Mouse (Mus musculus): ENCODE measurements around the gene Pik3r3. TPM values are rescaled to one million over a fixed set of nuclear protein-coding genes. Genes with fewer than 3 reads are reported as not detected.
"Not testable (repeated sequence)": the region's sequence is repeated elsewhere in the genome, so short reads cannot be mapped to it uniquely, and the experiment has no call there.

Gene Pik3r3
- polyA plus RNA-seq, 1 experiment, result 26.0 TPM

DNA sequence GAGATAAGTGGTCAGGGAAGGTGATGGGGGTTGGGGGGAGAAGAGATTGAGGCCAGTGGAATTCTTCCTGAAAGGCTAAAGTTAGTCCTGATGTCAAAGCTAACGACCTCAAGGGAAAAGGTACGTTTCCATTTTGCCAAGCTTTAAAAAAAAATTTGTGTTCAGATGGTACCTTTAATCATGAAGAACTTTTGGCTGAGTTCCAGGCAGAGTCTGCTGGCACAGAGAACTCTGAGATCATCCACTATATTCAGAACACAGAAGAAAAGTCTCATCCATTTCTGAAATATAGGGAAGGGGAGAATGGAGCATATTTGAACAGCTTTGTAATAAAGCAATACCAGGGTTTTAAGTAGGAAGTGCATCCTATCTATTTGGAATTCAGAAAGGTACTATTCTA is 4.4 kb upstream of the Pik3r3 start:
- H3K4me1 ChIP-seq (replicated peaks; ENCODE audit: control insufficient read depth, insufficient read depth, low read length), result peaks cover 2% of the 10 kb centered on the region
- WGBS, result 76% methylated on average over 2 of the region's 2 CpGs
- DNase-seq, result no peak
- H3K27ac ChIP-seq (ENCODE audit: control insufficient read depth, insufficient read depth, low read length), result no peak overlapping the region
- no peaks in the 10 kb centered on the region for H3K36me3 ChIP-seq (ENCODE audit: control insufficient read depth, insufficient read depth, low read length)
- no peak overlapping the region for H3K4me3 ChIP-seq (ENCODE audit: control insufficient read depth, insufficient read depth, low read length)
- H3K27me3 ChIP-seq (ENCODE audit: control insufficient read depth, insufficient read depth, low read length), result no peaks in the 10 kb centered on the region
- TF ChIP-seq POLR2A (IDR thresholded peaks at IDR 0.05; ENCODE audit: control insufficient read depth, extremely low read depth, insufficient read depth, low read length, poor library complexity), result no peak
- TF ChIP-seq CTCF (IDR thresholded peaks at IDR 0.05; ENCODE audit: borderline replicate concordance, control insufficient read depth, extremely low read depth, insufficient read depth, low read length, poor library complexity), result no peak

DNA sequence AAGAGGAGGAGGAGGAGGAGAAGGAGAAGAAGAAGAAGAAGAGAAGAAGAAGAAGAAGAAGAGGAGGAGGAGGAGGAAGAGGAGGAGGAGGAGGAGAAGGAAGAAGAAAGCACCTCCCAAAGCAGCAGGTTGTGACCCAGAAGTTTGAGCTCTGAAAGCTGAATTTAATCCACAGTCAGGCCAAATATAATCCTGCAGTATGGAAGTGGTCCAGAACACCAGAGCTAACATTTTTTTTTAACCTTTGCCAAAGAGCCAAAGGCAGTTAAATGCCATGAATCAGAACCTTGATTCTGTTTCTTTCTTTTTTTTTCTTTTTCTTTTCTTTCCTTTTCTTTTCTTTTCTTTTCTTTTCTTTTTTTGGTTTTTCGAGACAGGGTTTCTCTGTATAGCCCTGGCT is 3.8 kb upstream of the Pik3r3 start:
- WGBS, result 86% methylated on average over 1 of the region's 1 CpGs
- H3K27ac ChIP-seq (ENCODE audit: control insufficient read depth, insufficient read depth, low read length); H3K36me3 ChIP-seq (ENCODE audit: control insufficient read depth, insufficient read depth, low read length): not testable (repeated sequence)

DNA sequence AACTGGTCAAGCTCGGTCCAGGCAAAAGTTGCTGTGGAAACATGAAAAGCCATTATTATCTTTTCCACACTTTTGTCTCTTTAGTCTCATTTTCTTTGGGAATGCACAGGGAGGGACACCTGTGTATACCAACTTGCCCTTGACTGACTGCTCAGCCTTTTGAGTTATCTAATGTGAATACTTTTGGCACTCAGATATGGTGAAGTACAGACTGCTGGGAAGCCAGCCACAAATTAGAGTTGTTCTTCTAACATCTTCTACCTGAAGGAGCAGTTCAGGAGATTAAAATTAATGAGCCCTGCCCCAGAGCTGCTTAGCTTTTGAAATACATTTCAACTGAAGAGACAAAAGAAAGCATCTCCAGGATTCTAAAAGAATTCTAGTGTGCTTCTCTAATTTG is 2.4 kb upstream of the Pik3r3 start:
- TF ChIP-seq CTCF (IDR thresholded peaks at IDR 0.05; ENCODE audit: borderline replicate concordance, control insufficient read depth, extremely low read depth, insufficient read depth, low read length, poor library complexity) (no peak), POLR2A (IDR thresholded peaks at IDR 0.05; ENCODE audit: control insufficient read depth, extremely low read depth, insufficient read depth, low read length, poor library complexity) (no peak)
- H3K4me3 ChIP-seq (ENCODE audit: control insufficient read depth, insufficient read depth, low read length), result no peak overlapping the region
- H3K4me1 ChIP-seq (replicated peaks; ENCODE audit: control insufficient read depth, insufficient read depth, low read length), result peaks cover 5% of the 10 kb centered on the region
- no peak for DNase-seq
- no peaks in the 10 kb centered on the region for H3K36me3 ChIP-seq (ENCODE audit: control insufficient read depth, insufficient read depth, low read length)
- H3K27me3 ChIP-seq (ENCODE audit: control insufficient read depth, insufficient read depth, low read length), result peaks cover 3% of the 10 kb centered on the region
- 96% methylated on average over 1 of the region's 1 CpGs for WGBS
- no peak overlapping the region for H3K27ac ChIP-seq (ENCODE audit: control insufficient read depth, insufficient read depth, low read length)

More for the DNA sequence above, 3.8 kb upstream of the Pik3r3 start:
- DNase-seq; H3K27me3 ChIP-seq (ENCODE audit: control insufficient read depth, insufficient read depth, low read length); H3K4me1 ChIP-seq (replicated peaks; ENCODE audit: control insufficient read depth, insufficient read depth, low read length); H3K4me3 ChIP-seq (ENCODE audit: control insufficient read depth, insufficient read depth, low read length): not testable (repeated sequence)

DNA sequence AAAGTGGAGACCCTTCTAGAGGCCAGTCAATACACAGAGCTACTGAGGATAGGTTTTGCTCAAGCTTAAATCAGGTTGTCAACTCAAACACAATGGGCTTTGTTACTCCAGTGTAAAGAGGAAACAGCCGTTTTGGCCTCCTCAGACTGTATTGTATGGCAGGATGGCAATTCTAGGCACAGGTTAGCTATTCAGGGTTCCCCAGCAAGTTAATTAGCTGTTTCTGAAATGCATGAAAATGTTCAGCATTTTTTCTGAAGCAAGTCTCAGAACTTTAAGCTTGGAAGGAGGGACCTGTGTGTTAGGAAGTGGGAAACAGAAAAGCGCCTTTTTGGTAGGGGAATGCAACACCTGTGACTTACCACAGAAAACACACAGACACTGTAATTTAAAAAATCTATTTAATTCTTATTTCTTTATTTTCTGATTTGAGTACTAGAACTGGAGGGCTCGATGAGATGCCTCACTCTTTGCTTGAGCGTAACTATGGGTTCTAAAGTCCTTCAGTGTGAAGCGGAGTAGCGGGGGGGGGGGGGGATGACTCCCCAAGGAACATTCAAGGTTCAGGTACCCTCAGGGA is 1.3 kb upstream of the Pik3r3 start:
- peak; percentile 19 for DNase-seq
- Histone ChIP-seq H3K4me1 (replicated peaks; ENCODE audit: control insufficient read depth, insufficient read depth, low read length) (peaks cover 5% of the 10 kb centered on the region), H3K27me3 (ENCODE audit: control insufficient read depth, insufficient read depth, low read length) (peaks cover 3% of the 10 kb centered on the region), H3K4me3 (ENCODE audit: control insufficient read depth, insufficient read depth, low read length) (peak overlapping the region; percentile 94), H3K27ac (ENCODE audit: control insufficient read depth, insufficient read depth, low read length) (peak overlapping the region; percentile 94), H3K36me3 (ENCODE audit: control insufficient read depth, insufficient read depth, low read length) (no peaks in the 10 kb centered on the region)
- WGBS, result 13% methylated on average over 6 of the region's 6 CpGs
- no peak for TF ChIP-seq CTCF (IDR thresholded peaks at IDR 0.05; ENCODE audit: borderline replicate concordance, control insufficient read depth, extremely low read depth, insufficient read depth, low read length, poor library complexity)
- no peak for TF ChIP-seq POLR2A (IDR thresholded peaks at IDR 0.05; ENCODE audit: control insufficient read depth, extremely low read depth, insufficient read depth, low read length, poor library complexity)

DNA sequence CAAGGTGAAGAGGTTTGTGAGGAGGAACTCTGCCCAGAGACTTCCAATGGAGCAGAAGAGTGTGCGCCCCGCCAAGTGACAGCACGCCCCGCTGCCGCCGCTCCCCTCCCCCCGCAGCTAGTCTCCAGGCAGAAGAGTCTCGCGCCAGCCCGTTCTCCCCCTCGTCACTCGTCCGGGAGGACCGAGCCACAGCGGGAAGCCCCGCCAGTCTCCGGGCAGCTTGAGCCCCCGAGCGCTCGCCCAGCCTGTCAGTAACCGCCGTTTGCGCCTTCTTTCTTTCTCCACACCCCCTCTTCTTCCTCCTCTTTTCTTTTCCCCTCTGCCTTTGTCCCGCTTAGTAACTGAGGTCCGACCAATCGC is 658 bp upstream of the Pik3r3 start:
- no peaks in the 10 kb centered on the region for H3K36me3 ChIP-seq (ENCODE audit: control insufficient read depth, insufficient read depth, low read length)
- peaks cover 3% of the 10 kb centered on the region for H3K27me3 ChIP-seq (ENCODE audit: control insufficient read depth, insufficient read depth, low read length)
- H3K27ac ChIP-seq (ENCODE audit: control insufficient read depth, insufficient read depth, low read length), result peak overlapping the region; percentile 94
- H3K4me1 ChIP-seq (replicated peaks; ENCODE audit: control insufficient read depth, insufficient read depth, low read length), result peaks cover 5% of the 10 kb centered on the region
- H3K4me3 ChIP-seq (ENCODE audit: control insufficient read depth, insufficient read depth, low read length), result peak overlapping the region; percentile 94
- no peak for DNase-seq
- under 1% methylated on average over 26 of the region's 26 CpGs for WGBS
- TF ChIP-seq POLR2A (IDR thresholded peaks at IDR 0.05; ENCODE audit: control insufficient read depth, extremely low read depth, insufficient read depth, low read length, poor library complexity), result peak; percentile 95
- TF ChIP-seq CTCF (IDR thresholded peaks at IDR 0.05; ENCODE audit: borderline replicate concordance, control insufficient read depth, extremely low read depth, insufficient read depth, low read length, poor library complexity), result no peak

DNA sequence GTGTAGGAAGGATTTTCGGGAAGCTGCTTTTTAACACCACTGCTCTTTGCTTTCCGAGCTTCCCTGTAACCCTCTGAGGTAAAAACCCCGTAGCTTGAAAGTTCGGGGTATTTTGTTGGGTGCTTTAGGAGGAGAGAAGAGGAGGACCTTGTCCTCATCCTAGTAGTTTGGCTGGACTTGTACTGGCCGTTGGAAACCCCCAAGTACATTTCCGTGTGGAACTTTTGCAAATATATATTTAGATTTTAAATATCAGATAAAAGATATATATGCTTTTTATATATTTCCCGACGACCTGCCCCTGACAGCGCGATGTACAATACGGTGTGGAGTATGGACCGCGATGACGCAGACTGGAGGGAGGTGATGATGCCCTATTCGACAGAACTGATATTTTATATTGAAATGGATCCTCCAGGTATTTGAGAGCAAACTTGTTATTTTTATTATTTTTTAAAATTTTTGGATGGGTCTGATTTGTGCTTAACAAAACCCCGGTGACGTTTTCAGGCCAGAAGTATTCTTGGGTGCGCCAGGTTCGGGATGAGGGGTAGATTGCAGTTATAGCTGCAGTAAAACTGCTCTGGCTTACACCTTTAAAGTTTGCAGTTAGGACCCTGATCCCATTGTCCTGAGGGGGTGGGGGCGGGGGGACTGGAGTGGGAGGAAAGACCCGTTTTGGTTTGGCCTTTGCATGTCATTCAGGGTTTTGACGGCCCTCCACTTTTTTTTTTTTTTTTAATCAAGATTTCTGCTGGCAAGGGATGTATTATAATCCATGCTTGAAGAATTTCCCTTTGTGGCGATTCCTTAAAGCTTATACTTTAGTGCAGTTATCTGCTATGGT is 801 bp downstream of the Pik3r3 start:
- Histone ChIP-seq H3K27ac (ENCODE audit: control insufficient read depth, insufficient read depth, low read length) (peak overlapping the region; percentile 75), H3K27me3 (ENCODE audit: control insufficient read depth, insufficient read depth, low read length) (peaks cover 3% of the 10 kb centered on the region), H3K36me3 (ENCODE audit: control insufficient read depth, insufficient read depth, low read length) (no peaks in the 10 kb centered on the region), H3K4me3 (ENCODE audit: control insufficient read depth, insufficient read depth, low read length) (peak overlapping the region; percentile 73), H3K4me1 (replicated peaks; ENCODE audit: control insufficient read depth, insufficient read depth, low read length) (peaks cover 5% of the 10 kb centered on the region)
- WGBS, result 4% methylated on average over 23 of the region's 23 CpGs
- no peak for TF ChIP-seq POLR2A (IDR thresholded peaks at IDR 0.05; ENCODE audit: control insufficient read depth, extremely low read depth, insufficient read depth, low read length, poor library complexity)
- TF ChIP-seq CTCF (IDR thresholded peaks at IDR 0.05; ENCODE audit: borderline replicate concordance, control insufficient read depth, extremely low read depth, insufficient read depth, low read length, poor library complexity), result no peak
- DNase-seq, result peak; percentile 34

DNA sequence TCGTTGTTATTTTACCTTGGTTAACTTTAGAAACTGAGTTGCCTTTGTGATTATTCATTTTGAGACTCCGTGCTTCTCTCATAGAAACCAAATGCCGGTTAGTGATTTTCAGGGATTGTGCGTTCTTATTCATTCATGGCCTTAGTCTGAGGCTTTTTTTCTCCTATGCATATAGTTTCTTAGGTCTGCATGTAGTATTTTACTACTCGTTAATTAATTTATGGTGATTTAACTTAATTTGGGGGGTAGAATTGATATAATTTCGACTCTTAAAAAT is 1.4 kb downstream of the Pik3r3 start:
- Histone ChIP-seq H3K4me3 (ENCODE audit: control insufficient read depth, insufficient read depth, low read length) (no peak overlapping the region), H3K27ac (ENCODE audit: control insufficient read depth, insufficient read depth, low read length) (no peak overlapping the region), H3K4me1 (replicated peaks; ENCODE audit: control insufficient read depth, insufficient read depth, low read length) (peaks cover 5% of the 10 kb centered on the region), H3K36me3 (ENCODE audit: control insufficient read depth, insufficient read depth, low read length) (no peaks in the 10 kb centered on the region), H3K27me3 (ENCODE audit: control insufficient read depth, insufficient read depth, low read length) (peaks cover 3% of the 10 kb centered on the region)
- DNase-seq, result no peak
- TF ChIP-seq CTCF (IDR thresholded peaks at IDR 0.05; ENCODE audit: borderline replicate concordance, control insufficient read depth, extremely low read depth, insufficient read depth, low read length, poor library complexity) (no peak), POLR2A (IDR thresholded peaks at IDR 0.05; ENCODE audit: control insufficient read depth, extremely low read depth, insufficient read depth, low read length, poor library complexity) (no peak)
- 34% methylated on average over 6 of the region's 6 CpGs for WGBS
